Mouse (Mus musculus) intestine, embryonic 14.5 days (tissue): ENCODE measurements around the gene Pld2. TPM values are rescaled to one million over a fixed set of nuclear protein-coding genes. Genes with fewer than 3 reads are reported as not detected.
"Not testable (repeated sequence)": the region's sequence is repeated elsewhere in the genome, so short reads cannot be mapped to it uniquely, and the experiment has no call there.

ENCODE experiments used
- ATAC-seq: fragments of 200-750 bp; cut with Nextera tagmentation; replicated peaks from 2 replicates; pipeline ENCODE4 v1.8.0; 2017; ENCODE audit warnings: low read depth, moderate number of reproducible peaks, moderate TSS enrichment, moderate library complexity; ENCODE audit not compliant: low FRiP score, low TSS enrichment
- DNase-seq: peaks from one replicate; pipeline ENCODE4 v3.0.0-alpha.2; 2018; ENCODE audit warnings: low spot score
- H3K27ac ChIP-seq: fragments of 300-500 bp; sonication (generic); 2 replicates; pipeline ENCODE4 v1.5.1; 2014; ENCODE audit warnings: low read depth, mild to moderate bottlenecking, control low read depth
- H3K27me3 ChIP-seq: fragments of 300-500 bp; sonication (generic); replicated peaks from 2 replicates; pipeline ENCODE4 v1.6.1; 2014; ENCODE audit warnings: low read length, control low read depth; ENCODE audit not compliant: control insufficient read depth, insufficient read depth
- H3K36me3 ChIP-seq: fragments of 300-500 bp; sonication (generic); 2 replicates; pipeline ENCODE4 v1.6.1; 2014; ENCODE audit warnings: low read length, control low read depth; ENCODE audit not compliant: control insufficient read depth, insufficient read depth
- H3K4me1 ChIP-seq: fragments of 300-500 bp; sonication (generic); replicated peaks from 2 replicates; pipeline ENCODE4 v1.6.1; 2014; ENCODE audit warnings: low read length, control low read depth, mixed read lengths; ENCODE audit not compliant: control insufficient read depth, insufficient read depth
- H3K4me2 ChIP-seq: fragments of 300-500 bp; sonication (generic); 2 replicates; pipeline ENCODE4 v1.6.1; 2014; ENCODE audit warnings: low read length
- H3K4me3 ChIP-seq: fragments of 300-500 bp; sonication (generic); 2 replicates; pipeline ENCODE4 v1.5.1; 2014; ENCODE audit warnings: low read depth, low read length, control low read depth, mixed read lengths
- H3K9ac ChIP-seq: fragments of 300-500 bp; sonication (generic); 2 replicates; pipeline ENCODE4 v1.6.1; 2014; ENCODE audit warnings: mild to moderate bottlenecking, low read length
- H3K9me3 ChIP-seq: fragments of 300-500 bp; sonication (generic); 2 replicates; pipeline ENCODE4 v1.6.1; 2016; ENCODE audit warnings: low read length, control low read depth; ENCODE audit not compliant: control insufficient read depth
- WGBS: fragments of 180-500 bp; shearing (Covaris S2); extraction: QIAGEN DNeasy Blood & Tissue Kit; methylation state at CpG from one replicate; pipeline ENCODE4 v1.1.7; 2014; 5-methylcytosine and 5-hydroxymethylcytosine counted together
- polyA plus RNA-seq: library from polyadenylated mRNA; unstranded; fragments of >200 nt; fragmentation: Nextera tagmentation; extraction: Ambion mirVana; gene quantifications from 2 replicates; pipeline ENCODE4 v1.2.1, GENCODE M21; 2014

Gene Pld2
- polyA plus RNA-seq, 1 experiment from 2014 or later: 9.7 TPM

GRCm38 (mm10) chr11:70561937-70562286, 22.0 kb downstream of the Pld2 start:
- DNase-seq (no peak), ATAC-seq (0 out of 2 replicates have a peak, but pooled peaks have one; percentile 2)
- peak overlapping the region; percentile 78 for H3K4me2 ChIP-seq
- H3K27me3 ChIP-seq: no peaks in the 10 kb centered on the region
- peaks cover 31% of the 10 kb centered on the region; the same call in 1 of the 2 replicates for H3K4me1 ChIP-seq
- H3K9ac ChIP-seq: peak overlapping the region; percentile 73; the same call in 1 of the 2 replicates
- H3K4me3 ChIP-seq: peak overlapping the region; percentile 85
- peaks cover 10% of the 10 kb centered on the region for H3K36me3 ChIP-seq
- peak overlapping the region; percentile 81; the same call in 1 of the 2 replicates for H3K27ac ChIP-seq
- WGBS: 2% methylated on average over 2 of the region's 2 CpGs
- H3K9me3 ChIP-seq: no peaks in the 10 kb centered on the region

GRCm38 (mm10) chr11:70562287-70562994, 22.6 kb downstream of the Pld2 start, which contains the start of gene Mink1:
TSS of gene Mink1 (plus strand) at chr11:70562881.
- Histone ChIP-seq H3K9me3 (no peaks in the 10 kb centered on the region), H3K27ac (peak within 1 kb of the TSS; percentile 81), H3K4me3 (peak within 1 kb of the TSS; percentile 85), H3K4me1 (peaks cover 31% of the 10 kb centered on the region; the same call in 1 of the 2 replicates), H3K36me3 (peaks cover 7% of the 10 kb centered on the region), H3K4me2 (peak within 1 kb of the TSS; percentile 78), H3K9ac (peak within 1 kb of the TSS; percentile 73), H3K27me3 (no peaks in the 10 kb centered on the region)
- peak; percentile 87 for DNase-seq
- 0% methylated on average over 54 of the region's 57 CpGs for WGBS
- peak; percentile 86 for ATAC-seq

- 0% methylated on average over 16 of the region's 31 CpGs for WGBS
- H3K4me1 ChIP-seq: peaks cover 31% of the 10 kb centered on the region; the same call in 1 of the 2 replicates
- H3K9me3 ChIP-seq: no peaks in the 10 kb centered on the region
- DNase-seq (no peak), ATAC-seq (no peak; the same call in 1 of the 2 replicates)
- peak overlapping the region; percentile 73 for H3K9ac ChIP-seq
- no peaks in the 10 kb centered on the region for H3K27me3 ChIP-seq
- H3K27ac ChIP-seq: peak overlapping the region; percentile 81
- peak overlapping the region; percentile 85 for H3K4me3 ChIP-seq
- peak overlapping the region; percentile 78 for H3K4me2 ChIP-seq
- peaks cover 7% of the 10 kb centered on the region; the same call in 1 of the 2 replicates for H3K36me3 ChIP-seq
Measured at GRCm38 (mm10) chr11:70562995-70563469, 23.2 kb downstream of the Pld2 start.

- under 1% methylated on average over 25 of the region's 25 CpGs for WGBS
- H3K4me1 ChIP-seq: peaks cover 31% of the 10 kb centered on the region; the same call in 1 of the 2 replicates
- peak; percentile 80 for DNase-seq
- peak overlapping the region; percentile 81 for H3K27ac ChIP-seq
- H3K4me2 ChIP-seq: peak overlapping the region; percentile 78
- no peaks in the 10 kb centered on the region for H3K27me3 ChIP-seq
- peak overlapping the region; percentile 85 for H3K4me3 ChIP-seq
- no peak for ATAC-seq
- no peaks in the 10 kb centered on the region for H3K9me3 ChIP-seq
- peak overlapping the region; percentile 73 for H3K9ac ChIP-seq
- peaks cover 7% of the 10 kb centered on the region; the same call in 1 of the 2 replicates for H3K36me3 ChIP-seq
Measured at GRCm38 (mm10) chr11:70563470-70564275, 23.8 kb downstream of the Pld2 start.

GRCm38 (mm10) chr11:70564276-70564873, 24.5 kb downstream of the Pld2 start:
- ATAC-seq: no peak
- Histone ChIP-seq H3K9me3 (no peaks in the 10 kb centered on the region), H3K27me3 (no peaks in the 10 kb centered on the region), H3K4me1 (peaks cover 31% of the 10 kb centered on the region; the same call in 1 of the 2 replicates), H3K4me3 (peak overlapping the region; percentile 85), H3K36me3 (peaks cover 7% of the 10 kb centered on the region; the same call in 1 of the 2 replicates), H3K27ac (peak overlapping the region; percentile 81), H3K9ac (peak overlapping the region; percentile 73; the same call in 1 of the 2 replicates), H3K4me2 (peak overlapping the region; percentile 78)
- DNase-seq: no peak
- WGBS: 25% methylated on average over 4 of the region's 4 CpGs

- no peak overlapping the region for H3K4me2 ChIP-seq
- H3K36me3 ChIP-seq: peaks cover 7% of the 10 kb centered on the region; the same call in 1 of the 2 replicates
- 69% methylated on average over 7 of the region's 7 CpGs for WGBS
- ATAC-seq (no peak), DNase-seq (no peak)
- H3K4me3 ChIP-seq: no peak overlapping the region
- no peak overlapping the region for H3K9ac ChIP-seq
- H3K27me3 ChIP-seq: no peaks in the 10 kb centered on the region
- H3K27ac ChIP-seq: no peak overlapping the region
- no peaks in the 10 kb centered on the region for H3K9me3 ChIP-seq
- H3K4me1 ChIP-seq: peaks cover 30% of the 10 kb centered on the region; the same call in 1 of the 2 replicates
Measured at GRCm38 (mm10) chr11:70566586-70566985, 26.7 kb downstream of the Pld2 start.

- H3K4me3 ChIP-seq, H3K27me3 ChIP-seq, H3K4me2 ChIP-seq, H3K9ac ChIP-seq, H3K27ac ChIP-seq, ATAC-seq, DNase-seq, H3K9me3 ChIP-seq, H3K36me3 ChIP-seq: not testable (repeated sequence)
- 97% methylated on average over 1 of the region's 1 CpGs for WGBS
- H3K4me1 ChIP-seq: peaks cover 10% of the 10 kb centered on the region; the same call in 1 of the 2 replicates
Measured at GRCm38 (mm10) chr11:70570614-70571013, 30.8 kb downstream of the Pld2 start.

- ATAC-seq: no peak
- DNase-seq: no peak
- peaks cover 7% of the 10 kb centered on the region; the same call in 1 of the 2 replicates for H3K36me3 ChIP-seq
- H3K9ac ChIP-seq: no peak overlapping the region
- no peaks in the 10 kb centered on the region for H3K9me3 ChIP-seq
- no peak overlapping the region for H3K4me2 ChIP-seq
- WGBS: 91% methylated on average over 1 of the region's 1 CpGs
- H3K27me3 ChIP-seq: no peaks in the 10 kb centered on the region
- H3K4me1 ChIP-seq: 0 out of 2 replicates have a peak, but pooled peaks cover 4% of the 10 kb centered on the region
- H3K4me3 ChIP-seq: no peak overlapping the region
- no peak overlapping the region for H3K27ac ChIP-seq
Measured at GRCm38 (mm10) chr11:70571641-70572040, 31.8 kb downstream of the Pld2 start.
